Mouse (Mus musculus) kidney, adult 18-20 months (tissue): ENCODE measurements at regions not wholly inside any gene's neighbourhood (a gene's known extent, or its start where the extent isn't known, plus 50 kb on each side); places are given as distances from the start of the nearest gene placed in this dataset.

Experiments
- DNase-seq: peaks from one replicate; pipeline ENCODE4 v3.0.0; 2021

DNA sequence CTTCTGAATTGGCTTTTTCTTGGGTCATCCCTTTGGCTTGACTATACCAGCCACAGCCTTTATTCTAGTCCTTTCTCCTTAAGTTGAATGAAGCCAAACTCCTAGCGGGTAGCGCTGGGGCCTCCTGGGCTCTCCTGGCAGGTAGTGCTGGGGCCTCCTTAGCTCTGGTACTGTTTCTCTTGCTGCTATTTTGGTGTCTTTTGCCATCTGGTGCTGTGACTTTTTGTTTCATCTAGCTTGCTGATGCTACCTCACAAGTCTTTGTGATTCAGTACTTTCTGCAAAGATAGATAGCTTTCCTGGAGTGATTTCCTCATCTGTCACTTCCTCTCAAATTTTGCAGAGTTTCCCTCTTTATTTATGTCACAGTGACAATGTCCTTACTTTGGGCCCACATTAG, 90.1 kb downstream of the Tmem200c start:
- DNase-seq = no peak

DNA sequence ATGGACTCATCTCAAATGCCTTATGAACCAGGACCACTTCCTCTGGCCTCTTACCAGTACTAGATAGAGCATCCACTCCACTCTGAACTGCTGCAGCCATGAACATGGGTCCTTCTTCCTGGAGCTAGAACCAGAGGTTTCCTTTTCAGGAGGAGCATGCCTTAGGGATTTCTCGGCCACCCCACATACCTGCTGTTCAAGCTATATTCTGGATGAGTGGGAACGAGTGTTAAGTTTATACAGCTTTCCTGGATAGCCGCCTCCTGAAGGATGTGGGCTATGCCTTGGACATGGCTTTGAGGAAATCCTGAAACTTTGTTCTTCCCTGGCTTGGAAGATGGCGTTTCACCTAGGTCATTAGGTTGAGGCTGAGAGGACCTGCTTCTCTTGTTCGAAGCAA, 91.8 kb downstream of the Tmem200c start:
- no peak for DNase-seq

DNA sequence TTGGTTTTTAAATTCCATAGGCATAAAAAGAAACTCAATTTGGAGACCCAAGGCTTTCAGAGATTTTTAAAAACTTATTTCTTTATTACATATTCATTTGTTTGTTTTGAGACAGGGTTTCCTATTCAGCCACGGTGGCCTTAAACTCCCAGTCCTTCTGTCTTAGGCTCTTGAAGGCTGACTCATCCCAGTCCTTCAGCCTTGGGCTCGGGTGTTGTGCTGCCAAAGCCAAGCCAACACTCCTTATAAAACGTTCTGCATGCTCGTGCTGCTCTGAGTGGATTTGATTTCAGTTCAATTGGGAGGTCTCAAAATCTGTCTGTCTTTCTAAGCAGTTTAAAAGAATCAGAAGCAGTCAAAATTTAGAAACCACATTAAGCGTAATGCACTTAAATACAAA, 96.8 kb downstream of the Tmem200c start:
- DNase-seq = no peak

DNA sequence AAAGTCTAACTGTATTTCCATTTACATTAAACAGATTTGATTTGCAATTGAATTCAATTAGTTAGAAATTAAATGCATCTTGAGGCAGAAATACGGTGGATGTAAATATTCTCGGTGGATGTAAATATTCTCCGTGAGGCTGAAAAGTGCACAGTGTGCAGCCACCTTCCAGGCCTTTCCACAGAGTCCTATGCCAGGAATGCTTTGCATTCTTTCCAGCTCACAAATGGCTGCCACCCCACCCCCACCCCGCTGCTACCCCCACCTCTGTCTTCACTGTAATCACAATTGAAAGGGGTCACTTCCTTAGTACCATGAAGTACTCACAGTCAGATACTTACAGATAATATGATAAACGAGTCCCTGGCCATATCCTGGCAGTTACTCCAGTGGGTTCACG, 101.0 kb downstream of the Tmem200c start:
- no peak for DNase-seq

DNA sequence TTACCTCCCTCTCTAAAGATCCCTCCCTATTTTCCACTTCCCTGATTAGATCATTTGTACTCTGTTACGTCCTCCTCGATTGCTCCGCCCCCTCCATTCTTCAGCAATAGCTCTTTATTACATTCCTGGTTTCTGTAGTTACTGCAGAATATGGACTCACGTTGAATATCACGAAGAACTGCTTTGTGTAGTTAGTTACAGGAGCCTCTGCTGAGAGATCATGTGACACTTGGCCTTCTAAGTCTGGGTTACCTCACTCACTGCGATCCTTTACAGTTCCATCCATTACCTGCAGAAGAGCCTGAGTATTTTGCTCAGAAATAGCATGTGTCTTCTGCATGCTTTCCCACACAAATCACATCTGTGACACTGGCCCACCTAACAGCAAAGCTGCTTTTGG, 102.3 kb downstream of the Tmem200c start:
- no peak for DNase-seq

DNA sequence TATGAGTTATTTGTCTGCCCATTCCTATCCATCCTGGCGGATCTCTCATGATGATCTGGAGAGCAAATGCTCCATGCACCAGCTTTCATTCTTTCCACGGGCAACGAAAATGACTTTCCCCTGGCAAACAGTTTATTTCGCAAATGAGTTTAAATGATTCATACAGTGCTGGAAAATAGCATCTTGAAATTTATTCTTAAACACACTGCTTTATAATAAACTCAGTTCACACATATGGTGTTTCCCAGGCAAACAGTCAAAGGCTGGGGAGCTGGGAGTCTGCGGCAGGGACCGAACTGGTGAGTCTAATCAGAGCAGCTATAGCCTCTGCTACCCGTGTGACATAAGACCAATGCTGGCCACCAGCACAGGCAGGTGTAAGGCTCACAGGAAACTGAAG, 106.8 kb downstream of the Tmem200c start:
- no peak for DNase-seq

DNA sequence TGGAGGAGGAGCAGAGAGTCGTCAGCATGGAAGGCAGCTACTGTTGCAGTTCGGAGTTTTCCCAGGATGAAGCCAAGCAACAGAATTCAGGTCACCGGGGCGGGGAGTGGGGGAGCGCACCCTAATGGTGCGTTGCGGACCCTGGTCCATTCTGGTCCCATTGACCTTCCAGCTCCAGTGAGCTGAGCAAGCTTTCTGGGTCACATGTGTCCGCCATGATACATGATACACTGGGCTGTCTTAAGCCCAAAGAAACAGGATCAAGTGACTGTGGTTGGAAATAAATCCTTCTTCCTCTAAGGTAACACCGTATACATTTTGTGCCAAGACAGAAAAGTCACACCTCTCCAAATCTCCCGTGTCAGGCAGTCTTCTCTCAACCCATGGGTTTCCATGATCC, 107.6 kb downstream of the Tmem200c start:
- DNase-seq = no peak

DNA sequence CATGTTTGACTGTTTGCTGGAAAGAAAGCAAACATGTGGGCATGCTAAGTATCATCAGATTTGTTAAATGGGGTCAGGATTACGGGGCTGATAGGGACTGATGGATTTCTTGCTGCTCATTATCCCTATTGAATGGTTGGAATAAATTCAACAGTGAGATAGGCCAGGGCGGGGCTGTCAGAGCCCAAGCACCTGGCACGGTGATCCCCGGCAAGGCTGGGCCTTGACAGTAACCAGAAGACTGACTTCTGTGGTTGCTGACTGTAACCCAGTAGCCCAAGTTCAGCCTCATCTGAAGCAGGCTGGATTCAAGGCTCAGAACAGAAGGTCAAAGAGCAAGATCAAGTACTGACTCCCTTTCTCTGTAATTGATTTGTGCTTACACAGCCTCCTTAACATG, 109.6 kb downstream of the Tmem200c start:
- DNase-seq = no peak

DNA sequence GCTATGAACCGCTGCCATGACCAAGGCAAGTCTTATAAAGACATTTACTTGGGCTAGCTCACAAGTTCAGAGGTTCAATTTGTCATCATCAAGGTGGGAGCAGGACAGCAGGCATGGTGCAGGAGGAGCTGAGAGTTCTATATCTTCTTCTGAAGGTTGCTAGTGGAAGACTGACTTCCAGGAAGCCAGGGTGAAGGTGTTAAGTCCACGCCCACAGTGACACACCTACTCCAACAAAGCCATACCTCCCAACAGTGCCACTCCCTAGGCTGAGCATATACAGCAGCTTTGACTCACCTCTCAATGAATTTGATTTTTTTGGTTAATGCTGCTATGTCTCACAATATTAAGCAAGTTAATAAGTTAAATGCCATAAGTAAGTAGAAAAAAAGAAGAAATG, 119.2 kb upstream of the Epb41l3 start:
- no peak for DNase-seq

DNA sequence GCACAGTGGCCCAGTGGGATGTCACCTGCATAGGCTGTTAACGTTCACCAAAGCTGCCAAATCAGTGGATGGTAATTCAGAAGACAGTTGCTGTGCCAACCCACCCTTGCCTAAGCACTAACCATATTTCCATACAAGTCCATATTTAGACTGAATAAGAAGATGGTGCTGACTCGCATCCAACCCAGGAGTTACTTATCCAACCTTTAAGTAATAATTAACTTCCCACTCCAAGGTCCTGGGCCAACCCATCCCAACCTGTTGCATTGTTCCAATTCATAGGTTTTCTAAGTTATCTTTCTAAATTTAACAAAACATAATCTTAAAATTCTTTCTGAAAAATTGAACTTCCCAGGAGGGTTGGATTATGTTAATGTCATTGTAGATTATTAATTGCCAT, 114.3 kb upstream of the Epb41l3 start:
- peak; percentile 11 for DNase-seq

DNA sequence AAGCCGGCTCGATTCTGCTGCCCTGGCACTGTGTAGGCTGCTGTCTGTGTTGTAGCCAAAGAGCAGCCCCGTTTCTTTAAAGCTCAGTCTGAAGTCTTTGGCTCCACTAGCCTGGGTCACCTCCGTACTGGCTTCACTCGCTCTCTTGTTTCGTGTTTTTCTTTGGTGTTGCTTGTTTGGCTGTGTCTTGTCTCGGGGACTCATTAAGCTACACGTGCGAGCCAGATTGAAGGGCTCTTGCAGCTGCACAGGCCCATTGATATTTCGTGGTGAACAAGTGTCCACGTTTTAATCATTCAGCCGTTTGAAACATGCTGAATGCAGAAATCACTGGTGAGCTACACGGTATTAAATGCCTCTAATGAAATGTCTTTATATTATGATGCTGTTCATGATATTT, 99.9 kb upstream of the Epb41l3 start:
- no peak for DNase-seq

DNA sequence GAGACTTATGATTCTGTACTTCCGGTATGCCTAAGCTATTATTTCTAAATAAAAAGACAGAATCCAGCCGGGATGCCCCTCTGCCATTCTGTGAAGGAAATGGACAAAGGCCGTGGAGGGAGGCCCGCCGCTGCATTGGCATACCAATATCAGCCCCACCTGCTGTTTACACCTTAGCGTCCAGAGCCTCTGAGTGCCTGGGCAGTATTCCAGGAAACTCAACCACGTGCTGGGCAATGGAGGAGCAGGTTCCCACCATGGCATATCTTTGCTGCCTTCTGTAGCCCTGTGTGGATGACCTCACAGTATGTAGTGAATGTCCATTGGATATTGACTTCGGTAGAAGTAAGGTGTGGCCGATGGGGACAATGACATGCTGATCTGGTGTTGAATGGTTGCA, 97.3 kb upstream of the Epb41l3 start:
- DNase-seq = no peak

DNA sequence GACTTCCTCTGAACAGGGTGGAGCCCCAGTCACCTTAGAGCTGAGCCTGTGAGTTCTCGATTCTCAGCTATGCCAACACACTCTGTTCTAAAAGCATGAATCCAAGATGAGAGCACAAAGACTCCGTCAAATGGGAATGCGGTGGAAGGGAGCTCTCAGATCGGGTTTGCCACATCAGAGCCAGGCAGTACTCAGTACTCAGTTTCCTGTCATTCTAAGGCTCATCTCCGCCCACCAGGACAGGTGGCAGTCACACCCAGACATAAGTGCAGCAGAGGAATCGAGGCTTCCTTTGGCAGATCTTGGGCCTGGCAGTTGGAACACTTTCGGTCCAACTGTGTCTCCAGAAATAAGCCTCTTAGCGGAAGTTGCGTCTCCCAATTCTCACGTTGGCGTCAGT, 94.4 kb upstream of the Epb41l3 start:
- no peak for DNase-seq

DNA sequence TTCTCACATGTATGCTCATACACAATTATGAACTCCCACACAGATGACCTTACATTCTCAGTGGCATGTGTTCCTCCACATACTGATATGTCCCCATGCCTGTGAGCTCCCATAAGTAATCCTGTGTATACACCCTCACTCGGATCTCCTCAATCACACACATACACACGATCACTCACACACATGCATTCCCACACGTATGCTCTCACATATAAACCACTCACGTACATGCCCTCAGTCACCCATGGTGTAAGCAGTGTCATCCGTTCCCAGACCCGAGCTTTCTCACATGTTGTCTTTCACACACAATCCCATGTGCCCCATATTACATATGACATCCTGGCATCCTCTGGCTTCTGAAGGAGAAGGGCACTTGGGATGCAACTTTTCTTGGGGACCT, 93.4 kb upstream of the Epb41l3 start:
- DNase-seq = no peak

DNA sequence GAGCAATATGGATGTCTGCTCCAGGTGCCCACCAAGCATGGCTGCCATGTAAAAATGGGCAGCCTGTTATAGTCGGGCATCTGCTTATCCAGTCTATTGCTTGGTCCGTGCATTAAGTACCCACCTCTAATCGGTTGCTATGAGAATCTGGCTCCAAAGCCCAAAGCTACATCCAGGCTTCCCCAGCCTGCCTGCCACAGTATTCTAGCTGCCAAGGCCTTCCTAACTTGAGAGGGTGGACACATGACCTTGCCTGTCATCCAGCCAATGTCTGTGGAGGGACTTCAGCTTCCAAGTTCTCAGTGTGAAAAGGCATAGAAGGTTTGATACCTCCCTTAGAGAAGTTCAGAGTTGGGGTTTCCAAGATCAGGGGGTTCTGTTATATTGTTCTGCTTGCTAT, 75.6 kb upstream of the Epb41l3 start:
- DNase-seq = no peak

DNA sequence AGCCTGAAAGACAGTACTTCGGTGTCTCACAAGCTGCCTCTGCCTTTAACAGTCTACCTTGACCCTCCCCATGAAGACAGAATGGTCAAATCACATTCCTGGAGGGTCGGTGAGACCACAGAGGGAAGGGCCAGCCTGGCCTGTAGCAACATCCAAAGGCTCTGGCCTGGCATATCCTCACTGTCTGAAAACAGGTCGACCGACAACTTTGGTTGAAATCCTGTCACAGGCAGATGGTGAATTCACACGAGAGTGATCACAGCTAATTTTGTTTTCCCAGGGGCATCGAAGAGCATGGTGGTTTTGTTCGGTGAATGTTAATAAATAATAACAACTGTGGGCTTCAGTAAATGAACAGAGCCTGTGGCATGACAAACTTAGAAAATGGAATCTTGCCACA, 71.4 kb upstream of the Epb41l3 start:
- DNase-seq = no peak

DNA sequence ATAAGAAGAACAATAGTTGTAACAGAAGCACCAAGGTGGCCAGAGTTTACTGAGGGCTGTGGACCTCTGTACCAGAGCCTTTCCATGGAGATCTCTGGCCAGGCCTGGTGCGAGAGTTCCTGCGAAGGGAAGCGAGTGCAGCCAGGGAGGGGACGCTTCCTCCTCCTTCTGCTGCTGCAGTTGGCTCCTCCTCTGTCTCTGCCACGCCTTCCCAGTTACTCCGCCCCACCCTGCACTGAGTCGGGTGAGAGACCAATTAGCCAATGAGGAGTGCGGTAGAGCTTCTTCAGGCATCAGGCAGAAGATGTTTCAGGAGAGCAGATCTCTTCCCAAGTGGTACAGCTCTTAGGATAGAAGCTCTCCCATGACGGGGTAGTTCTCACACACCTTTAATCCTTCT, 69.2 kb upstream of the Epb41l3 start:
- no peak for DNase-seq
